Mouse (Mus musculus): ENCODE results near the gene Nutf2-ps1.
"Not testable (repeated sequence)": the region's sequence is repeated elsewhere in the genome, so short reads cannot be mapped to it uniquely, and the experiment has no call there.

Gene Nutf2-ps1

DNA sequence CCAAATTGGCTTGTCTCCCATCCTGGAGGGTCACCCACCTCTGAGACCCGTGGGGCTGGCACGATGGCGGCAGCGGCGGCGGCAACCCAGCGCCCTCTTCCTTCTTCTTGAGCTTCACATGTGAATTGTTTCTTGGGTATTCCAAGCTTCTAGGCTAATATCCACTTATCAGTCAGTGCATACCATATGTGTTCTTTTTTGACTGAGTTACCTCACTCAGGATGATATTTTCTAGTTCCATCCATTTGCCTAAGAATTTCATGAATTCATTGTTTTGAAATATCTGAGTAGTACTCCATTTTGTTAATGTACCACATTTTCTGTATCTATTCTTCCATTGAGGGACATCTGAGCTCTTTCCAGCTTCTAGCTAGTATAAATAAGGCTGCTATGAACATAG lies at the start of gene Nutf2-ps1:
Gene Nutf2-ps1, minus strand, starts transcription at position 101 of the 400 bp plus-strand sequence.
- DNase-seq: not testable (repeated sequence)

DNA sequence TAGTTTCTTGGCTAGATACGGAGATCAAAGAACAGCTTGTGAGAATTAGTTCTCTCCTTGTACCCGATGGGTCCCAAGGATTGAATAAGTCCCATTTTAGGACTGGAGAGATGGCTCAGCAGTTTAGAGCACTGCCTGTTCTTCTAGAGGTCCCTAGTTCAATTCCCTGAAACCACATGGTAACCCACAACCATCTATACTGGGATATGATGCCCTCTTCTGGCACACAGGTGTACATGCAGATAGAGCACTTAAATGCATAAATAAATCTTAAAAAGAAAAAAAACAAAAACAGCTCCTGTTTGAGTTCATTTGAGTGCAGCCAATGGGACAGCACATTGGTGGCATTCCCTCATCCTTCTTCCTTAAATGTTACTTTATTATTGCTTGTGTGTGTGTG lies 49.2 kb upstream of the Nutf2-ps1 start:
- DNase-seq: no peak

DNA sequence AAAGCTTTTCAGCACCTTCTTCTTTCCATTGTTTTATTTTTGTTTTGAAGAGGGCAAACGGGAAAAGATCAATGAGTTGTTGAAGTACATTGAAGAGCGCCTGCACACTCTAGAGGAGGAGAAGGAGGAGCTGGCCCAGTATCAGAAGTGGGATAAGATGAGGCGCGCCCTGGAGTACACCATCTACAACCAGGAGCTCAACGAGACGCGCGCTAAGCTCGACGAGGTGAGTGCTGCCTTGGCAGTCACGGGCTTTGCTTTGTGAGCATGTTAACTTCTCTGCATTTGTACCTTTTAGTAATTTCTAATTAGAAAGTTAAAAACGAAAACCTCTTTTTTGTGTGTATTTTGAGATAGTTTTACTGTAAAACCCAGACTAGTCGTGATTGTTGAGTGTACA lies 32.8 kb upstream of the Nutf2-ps1 start:
- DNase-seq: no peak

DNA sequence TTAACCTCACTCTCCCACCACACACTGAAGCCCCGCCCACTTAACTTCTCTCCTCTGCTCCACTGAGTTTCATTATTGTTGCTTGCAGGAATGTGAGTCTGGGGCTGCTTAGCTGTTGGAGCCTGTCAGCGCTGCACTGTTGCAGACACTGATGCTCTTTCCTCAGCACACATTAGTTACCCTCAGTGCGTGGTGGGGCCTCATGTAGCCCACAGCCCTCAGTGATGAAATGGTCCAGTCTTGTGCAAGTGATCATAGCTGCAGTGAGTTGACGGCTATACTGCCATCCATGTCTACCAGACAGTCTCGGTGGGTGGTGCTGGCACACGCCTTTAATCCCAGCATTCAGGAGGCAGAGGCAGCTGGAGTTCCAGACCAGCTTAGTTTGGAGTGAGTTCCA lies 20.1 kb upstream of the Nutf2-ps1 start:
- no peak for DNase-seq

DNA sequence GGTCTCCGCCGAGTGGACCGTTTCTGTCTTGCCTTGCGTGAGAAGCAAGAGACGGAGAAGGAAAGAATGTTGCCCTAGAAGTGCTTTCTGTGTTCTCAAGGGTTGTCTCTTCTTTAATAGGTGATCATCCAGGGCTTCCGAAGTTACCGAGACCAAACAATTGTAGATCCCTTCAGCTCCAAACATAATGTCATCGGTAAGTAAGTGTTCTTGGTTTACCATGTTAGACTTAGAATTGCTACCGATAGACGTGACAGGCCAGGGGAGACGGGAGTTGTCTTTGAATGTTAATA lies 12.4 kb upstream of the Nutf2-ps1 start:
- no peak for DNase-seq

DNA sequence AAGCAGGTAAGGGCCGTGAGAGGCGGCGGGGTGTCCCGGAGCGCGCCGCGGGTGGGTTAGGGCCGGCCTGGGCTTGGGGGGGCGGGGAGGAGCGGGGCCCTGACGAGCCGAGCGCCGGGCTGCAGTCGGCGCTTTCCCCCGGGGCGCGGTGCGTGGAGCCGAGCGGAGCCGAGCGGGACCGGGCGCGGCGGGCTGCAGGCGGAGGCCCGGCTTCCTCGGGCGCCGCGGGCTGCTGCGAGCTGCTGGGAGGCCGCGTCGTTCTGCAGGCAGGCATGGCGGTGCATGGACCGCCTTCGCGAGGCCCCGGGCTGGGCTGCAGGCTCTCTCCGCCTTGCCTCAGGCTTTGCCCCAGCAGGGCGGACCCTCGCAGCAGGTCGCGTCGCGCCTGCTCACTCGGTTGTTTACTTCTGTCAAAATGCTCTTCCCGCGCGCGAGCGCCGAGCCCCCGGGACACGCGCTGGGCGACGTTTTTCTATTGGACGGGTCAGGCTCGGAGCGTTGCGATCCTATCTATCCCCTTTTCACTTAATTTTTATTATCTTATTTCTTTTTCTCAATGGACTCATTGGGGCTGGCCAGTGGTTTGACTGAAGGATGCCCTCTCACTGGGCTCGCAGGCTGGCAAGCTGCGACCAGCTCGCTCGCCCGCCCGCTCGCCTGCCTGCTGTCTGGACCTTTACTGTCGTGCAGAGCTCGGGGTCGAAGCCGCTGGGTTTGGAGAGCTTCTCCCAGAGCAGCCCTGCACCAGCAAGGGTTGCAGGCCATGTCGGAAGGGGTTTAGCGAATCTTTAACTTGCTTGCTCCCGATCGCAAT lies 11.9 kb upstream of the Nutf2-ps1 start:
- DNase-seq: peak; percentile 65

DNA sequence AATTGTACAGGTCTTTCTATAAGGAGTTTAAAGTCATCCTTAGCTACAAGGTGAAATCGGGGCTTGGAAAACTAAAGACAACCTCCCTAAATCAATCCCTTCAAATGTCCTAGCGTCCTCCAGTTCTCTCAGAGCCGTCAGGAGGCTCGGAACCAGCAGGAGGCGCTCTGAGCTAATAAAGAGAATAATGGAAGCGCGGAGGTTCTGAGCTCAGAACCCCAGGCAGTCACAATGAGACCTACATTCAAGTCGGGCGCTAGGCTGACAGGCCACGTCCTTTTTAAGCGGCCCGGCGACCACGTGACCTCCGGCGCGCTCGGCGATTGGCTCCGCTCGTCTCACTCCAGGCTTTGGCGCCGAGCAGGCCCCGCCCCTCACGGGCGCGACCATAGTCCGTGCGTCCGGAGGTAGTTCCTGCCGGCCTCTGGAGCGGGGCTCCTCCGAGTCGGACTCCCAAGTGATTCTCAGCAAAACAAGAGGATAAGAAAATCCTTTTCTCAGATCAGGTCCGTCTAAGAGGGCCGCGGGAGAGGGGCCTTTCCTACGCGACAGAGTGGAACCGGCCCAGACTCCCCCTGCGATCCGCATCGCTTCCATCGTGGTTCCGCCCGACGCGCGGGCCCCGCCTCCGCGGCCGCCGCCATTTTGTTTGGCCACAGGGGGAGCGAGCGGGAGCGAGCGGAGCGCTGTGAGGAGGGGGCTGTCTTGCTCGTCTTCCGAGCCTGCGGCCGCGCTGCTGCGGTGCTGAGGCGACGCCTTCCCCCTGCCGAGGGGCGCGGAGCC lies 11.1 kb upstream of the Nutf2-ps1 start, which contains the start of gene Smc3:
Gene Smc3, plus strand, starts transcription at position 642 of the 783 bp plus-strand sequence.
- peak; percentile 99 for DNase-seq

DNA sequence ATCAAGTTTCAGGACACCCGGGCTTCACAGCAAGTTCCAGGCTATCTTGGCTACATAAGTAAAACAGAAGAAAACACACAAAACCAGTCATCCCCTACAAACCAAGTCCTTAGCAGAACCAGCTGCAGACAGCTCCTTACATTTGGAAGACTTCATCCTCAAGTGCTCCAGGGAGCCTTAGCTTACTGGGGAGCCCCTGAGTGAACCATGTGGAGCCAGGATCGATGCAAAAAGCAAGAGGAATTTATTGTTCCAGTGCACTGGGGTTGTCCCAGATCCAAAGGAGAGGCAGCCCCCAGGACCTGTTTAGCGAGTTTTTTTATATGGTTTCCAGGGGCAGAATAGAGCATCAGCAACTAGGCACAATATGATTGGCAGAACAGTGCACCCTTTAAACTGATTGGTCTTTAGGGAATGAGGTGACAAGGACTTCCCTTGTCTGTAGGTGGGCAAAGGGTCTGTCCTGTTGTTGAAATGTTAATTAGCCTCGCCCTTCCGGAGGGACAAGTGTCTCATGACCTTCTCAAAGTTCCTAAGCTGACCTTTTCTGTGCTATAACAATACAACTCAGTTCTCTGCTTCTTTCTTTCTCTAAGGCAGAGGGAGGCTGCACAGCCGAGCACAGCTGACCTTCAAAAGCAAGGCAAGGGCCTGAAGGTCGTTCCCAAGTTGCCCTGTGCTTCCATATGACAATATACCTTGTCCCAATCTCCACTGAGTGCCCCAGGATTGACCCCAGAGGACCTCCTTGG lies 8.0 kb upstream of the Nutf2-ps1 start:
- no peak for DNase-seq

DNA sequence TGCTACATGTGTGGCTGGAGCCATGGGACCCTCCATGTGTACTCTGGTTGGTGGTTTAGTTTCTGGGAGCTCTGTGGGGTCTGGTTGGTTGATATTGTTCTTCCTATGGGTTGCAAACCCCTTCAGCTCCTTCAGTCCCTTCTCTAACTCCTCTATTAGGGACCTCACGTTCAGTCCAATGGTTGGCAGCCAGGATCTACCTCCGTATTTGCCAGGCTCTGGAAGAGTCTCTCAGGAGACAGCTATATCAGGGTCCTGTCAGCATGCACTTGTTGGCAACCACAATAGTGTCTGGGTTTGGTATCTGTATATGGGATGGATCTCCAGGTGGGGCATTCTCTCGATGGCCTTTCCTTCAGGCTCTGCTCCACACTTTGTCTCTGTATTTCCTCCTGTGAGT lies 1.2 kb downstream of the Nutf2-ps1 start:
- DNase-seq: not testable (repeated sequence)

DNA sequence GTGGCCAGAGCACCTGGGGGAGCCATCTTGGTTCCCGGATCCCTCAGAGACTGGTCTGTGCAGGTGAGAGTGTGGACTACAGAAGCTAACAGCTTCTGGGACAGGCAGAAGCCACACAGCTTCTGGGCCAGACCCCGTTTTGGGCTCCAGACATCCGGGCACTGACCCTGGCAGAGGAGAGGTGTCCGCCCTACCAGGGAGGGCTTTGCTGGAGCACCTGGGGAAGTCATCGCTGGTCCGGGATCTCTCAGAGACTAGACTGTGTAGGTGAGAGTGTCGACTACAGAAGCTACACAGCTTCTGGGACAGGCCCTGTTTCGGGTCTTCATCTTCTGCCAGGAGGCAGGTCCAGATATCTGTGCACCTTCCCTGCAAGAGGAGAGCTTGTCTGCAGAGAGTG lies 8.6 kb downstream of the Nutf2-ps1 start:
- DNase-seq: not testable (repeated sequence)

DNA sequence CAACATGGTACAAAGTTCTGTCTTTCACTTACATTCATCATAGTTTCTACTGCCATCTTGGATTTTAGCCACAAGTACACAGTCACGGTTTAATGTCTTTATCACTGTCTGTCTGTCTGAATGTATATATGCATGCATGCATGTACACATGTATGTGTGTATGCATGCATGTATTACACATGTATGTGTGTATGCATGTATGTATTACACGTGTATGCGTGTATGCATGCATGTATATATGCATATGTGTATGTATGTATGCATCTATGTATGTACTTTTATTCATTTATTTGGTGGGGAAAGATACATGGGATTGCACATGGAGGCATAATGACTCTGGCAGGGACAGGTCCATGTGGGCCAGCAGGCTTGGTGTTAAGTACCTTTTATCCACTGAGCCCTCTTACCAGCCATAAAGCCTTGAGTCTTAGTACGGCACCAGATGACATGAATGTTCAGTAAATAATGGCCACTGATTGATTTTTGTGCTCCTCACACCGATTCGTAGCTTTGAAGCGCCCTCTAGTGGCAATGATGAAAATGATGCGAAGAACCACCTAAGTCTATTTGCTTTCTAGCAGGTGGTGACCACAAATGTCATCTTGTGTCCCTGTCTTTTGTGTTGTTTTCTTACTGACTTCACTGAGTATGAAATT lies 10.1 kb downstream of the Nutf2-ps1 start:
- DNase-seq: peak; percentile 78

DNA sequence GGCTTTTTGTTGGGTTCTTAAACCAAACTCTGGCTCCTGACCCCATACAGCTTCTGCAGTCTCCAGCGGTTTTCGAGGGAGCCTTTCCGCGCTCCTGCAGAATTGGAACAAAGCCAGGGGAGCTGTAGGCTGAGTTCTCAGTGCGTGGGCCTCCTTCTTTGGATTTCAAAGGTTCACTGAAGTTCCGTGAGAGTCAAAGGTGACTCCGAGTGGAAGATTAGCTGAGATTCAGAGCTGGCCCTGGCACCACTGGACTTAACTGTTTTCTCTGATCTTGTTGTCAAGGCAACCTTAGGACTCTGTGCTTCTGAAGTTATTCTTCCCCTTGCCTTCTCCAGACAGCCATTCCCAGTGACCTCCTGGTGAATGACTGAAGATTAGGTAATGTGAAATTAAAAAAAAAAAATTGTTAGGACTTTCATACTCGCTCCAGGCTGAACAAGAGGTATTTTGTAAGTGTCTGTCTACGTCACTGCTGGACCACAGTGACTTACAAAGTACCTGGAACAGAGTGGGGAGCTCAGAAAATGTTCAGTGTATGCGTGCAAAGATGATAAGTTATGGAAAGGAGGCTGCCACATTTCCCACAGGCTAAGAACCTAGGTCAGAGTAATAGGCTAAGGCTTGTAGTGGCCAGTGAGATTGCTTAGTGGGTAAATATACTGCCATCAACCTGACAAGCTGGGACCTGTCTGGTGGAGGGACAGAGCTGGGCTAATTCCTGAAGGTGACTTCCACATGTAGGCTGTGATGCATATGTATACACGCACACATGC lies 11.7 kb downstream of the Nutf2-ps1 start:
- DNase-seq: no peak

DNA sequence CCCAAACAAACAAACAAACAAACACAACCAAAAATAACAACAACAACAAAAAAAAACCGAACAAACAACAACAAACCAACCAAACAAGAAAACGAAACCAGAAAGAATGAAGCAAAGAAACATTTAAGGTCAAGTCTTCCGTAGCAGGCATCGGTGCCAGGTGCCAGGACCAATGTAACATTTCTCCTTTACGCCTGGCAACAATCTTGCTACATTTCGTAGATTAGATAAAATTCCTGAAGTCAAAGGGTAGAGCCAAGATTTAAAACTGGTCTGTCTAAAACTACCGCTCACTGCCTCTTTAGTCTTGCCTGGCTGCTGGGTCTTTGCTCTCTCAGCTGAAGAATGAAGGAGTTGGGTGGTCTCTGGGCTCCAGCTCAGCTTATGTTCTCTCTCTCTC lies 12.8 kb downstream of the Nutf2-ps1 start:
- no peak for DNase-seq

DNA sequence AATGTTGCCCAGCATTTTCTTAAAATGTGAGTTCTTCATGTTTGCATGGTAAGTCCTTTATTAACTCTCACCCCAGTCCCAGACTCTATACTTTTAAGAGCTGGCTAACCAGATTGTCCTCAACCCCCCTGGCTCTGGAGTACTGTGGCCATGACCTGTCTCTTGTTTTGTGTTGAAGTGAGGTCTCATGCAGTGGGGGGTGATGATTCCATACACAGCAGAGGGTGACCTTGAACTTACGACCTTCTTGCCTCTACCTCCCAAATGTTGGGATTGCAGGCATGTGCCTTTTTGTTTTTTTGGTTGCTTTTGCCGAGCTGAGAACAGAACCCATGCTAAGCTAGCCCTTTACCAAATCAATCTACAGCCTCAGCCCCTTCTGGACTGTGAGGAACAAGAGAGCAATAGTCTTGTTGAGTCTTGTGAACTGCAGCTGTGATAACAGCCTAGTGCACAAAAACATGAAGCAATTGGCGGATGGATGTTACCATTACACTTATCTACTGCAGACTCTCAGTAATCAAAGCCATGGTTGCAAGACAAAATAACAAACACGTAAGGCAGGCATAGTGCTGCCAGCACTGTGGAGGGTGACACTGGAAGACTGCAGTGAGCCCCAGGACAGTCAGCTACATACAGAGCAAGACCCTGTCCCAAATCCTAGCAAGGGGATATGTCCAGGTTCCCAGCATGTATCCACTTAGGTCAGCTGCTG lies 13.4 kb downstream of the Nutf2-ps1 start:
- no peak for DNase-seq

DNA sequence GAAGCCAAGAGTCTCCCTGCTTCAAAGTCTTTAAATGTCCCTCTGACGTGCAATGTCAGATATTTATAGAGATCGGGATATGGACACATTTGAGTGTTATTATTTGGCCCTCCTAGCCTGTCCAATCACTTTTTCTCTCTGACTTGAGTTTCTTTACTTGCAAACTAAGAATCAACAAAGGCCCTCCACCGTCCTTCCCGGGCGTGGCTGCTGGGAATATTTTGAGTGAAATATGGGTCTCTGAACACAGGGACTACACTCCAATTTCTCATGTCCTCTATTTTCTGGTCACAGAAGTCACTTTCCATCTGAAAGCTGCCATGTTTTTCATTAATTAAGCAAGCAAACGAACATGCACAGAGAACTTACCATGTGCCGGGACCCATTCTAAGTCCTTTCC lies 14.3 kb downstream of the Nutf2-ps1 start:
- DNase-seq: no peak

DNA sequence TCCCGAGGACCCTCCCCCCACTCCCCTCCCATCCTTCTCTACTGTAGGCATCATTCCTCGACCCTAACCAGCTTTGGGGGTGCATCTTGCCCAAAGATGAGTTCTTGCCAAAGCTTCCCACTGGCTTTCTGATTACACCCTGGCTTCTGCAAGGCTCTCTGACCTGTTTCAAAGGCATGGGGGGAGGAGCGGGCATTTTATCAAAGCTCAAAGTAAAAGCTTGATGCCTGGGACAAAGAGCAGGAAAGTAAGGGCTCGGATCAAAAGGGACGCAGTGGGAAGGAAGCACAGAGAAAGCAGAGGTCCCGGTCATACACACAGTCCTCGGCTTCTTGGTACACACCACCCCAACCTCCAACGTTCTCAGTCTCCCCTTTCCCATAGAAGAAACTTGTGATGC lies 14.7 kb downstream of the Nutf2-ps1 start:
- no peak for DNase-seq

DNA sequence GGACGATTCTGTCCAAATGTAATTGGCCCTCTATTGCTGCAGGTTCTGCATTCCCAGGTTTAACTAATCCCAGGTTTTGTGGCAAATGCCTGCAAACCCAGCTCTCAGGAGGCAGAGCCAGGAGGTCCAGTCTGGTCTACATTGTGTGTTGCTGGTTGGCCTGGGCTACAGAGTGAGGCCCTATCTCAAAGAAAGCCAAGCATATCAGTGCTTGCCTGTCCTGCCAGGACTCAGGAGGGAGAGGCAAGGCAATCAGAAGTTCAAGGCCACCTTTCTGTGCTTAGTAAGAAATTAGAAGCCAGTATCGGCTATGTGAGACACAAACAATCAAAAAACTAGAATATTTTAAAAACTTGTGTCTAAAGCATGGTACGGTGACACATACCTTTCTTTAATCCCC lies 15.7 kb downstream of the Nutf2-ps1 start:
- DNase-seq: no peak

DNA sequence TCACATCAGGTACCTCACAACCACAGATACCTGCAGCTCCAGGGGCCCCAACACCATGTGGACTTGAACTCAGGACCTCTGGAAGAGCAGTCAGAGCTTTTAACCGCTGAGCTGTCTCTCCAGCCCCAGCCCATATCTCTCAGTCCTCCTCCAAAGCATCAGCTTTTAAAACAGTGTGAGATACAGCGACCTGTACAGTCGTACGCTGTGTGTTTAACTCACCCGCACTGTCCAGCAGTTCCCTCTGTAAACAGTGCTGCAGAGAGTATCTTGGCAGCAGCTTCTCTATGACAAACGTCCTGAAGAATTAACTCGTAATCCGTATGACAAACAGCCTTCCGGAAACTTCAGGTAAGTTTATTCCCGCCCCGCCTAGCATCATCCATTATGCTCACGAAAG lies 16.3 kb downstream of the Nutf2-ps1 start:
- DNase-seq: no peak

DNA sequence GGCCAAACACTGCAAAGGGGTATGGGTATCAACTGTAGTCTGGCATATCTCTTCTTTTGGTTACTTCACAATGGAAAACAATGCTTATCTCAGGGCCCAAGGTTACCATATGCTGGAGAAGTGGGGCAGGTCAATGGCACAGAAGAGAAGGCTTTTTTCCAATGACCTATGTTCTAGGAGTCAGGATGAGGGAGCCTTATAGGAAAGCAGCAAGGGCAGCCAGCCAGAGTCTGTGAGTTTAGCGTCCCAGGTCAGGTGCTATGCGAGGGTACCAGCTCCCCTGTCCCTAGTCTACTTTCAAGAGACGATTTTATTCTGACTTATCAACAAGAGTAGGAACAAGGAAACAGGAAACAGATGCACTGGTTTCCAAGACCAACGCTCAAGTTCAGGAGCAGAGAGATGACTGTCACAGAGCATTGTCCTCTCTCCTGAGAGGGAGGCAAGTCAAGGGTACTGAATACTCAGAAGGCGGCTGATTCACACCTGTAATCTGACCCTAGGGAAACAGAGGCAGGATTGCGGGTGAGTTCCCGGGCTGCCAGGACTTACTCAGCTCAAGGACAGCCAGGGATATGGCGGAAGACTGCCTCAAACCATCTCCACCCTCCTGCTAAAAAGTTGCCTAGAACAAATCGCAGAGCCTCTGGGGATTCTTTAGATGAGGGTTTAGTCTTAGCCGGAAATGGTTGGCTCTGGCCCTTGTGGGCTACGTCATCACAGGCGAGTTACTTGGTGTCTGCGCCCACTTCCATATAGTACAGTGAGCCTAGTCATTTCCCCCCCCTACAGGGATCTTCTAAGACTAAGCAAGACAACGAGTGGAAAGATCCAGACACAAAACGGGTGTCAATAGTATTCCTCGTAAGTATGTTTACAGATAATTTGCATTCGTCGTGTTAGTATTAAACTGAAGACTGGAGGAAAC lies 17.1 kb downstream of the Nutf2-ps1 start:
- DNase-seq: no peak

DNA sequence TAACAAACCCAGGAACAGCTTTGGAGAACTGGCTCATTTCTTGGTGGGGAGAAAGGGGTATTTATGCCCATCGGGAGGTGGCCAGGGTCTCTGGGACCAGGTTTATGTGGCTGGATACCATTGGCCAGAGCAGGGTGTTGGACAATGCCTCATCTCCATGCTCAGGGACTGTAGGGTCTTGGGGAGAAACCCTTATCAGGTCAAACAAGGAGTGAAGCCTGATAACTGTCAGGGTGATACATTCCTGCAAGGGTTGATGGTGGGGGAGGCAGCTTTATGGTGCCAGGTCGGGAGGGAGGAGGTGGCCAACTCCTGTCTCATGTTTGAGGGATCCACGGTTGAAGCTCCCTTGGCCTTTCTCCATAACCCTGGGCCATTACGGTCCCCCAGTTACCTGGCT lies 17.8 kb downstream of the Nutf2-ps1 start:
- DNase-seq: no peak

All from lung, postnatal 36 days (tissue).